Mouse (Mus musculus) liver, embryonic 14.5 days (tissue): ENCODE results near the gene Plcb1.

Experiments used
- CTCF ChIP-seq: IDR thresholded peaks from 2 replicates; pipeline ENCODE4 v1.5.1; 2016; ENCODE audit warnings: antibody characterized with exemption, low read depth, control low read depth
- EP300 ChIP-seq: IDR thresholded peaks from 2 replicates; pipeline ENCODE4 v1.6.1; 2016; ENCODE audit warnings: antibody characterized with exemption, low read depth

DNA sequence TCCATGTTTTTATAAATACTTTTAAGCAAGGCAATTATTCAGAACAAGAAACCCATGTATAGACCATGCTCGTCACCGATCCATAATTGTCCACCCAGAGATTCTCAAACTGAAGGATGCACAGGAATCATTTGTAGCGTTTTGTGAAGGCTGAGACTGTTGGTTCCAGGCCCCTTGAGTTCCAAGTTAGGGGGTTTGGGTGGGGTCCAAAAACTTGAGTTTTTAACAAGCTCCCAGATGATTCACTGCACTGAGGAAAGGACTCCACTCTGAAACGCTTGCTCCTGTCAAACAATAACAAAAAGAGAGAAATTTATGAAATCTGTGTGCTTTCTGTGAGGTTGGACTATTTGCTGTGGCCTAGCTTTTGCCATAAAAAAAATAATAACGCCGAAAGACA lies 186.5 kb downstream of the Plcb1 start:
- no peak for TF ChIP-seq CTCF
- TF ChIP-seq EP300: no peak
